Mouse (Mus musculus) subcutaneous adipose tissue, adult 2 months (tissue): ENCODE data around the gene Mrgprb1. TPM values are rescaled to one million over a fixed set of nuclear protein-coding genes. Genes with fewer than 3 reads are reported as not detected.

ENCODE experiments used
- polyA plus RNA-seq: library from polyadenylated mRNA; depleted of rRNA; stranded (reverse); fragments of >200 nt; gene quantifications from 2 replicates; pipeline ENCODE4 v1.2.3, GENCODE M21; 2012; ENCODE audit warnings: low replicate concordance; rRNA removed

The Mrgprb1 gene
- 0.04 and 0.41 TPM in 2 replicates for polyA plus RNA-seq

GRCm38 (mm10) chr7:48456242-48456641 lies at the start of gene Mrgprb1:
Gene Mrgprb1, minus strand, starts transcription at chr7:48456342.

GRCm38 (mm10) chr7:48499221-48499620 lies 43.1 kb upstream of the Mrgprb1 start, which contains the start of gene Mrgprx2:
Gene Mrgprx2, minus strand, starts transcription at chr7:48499321.

Other genes starting within 250 kb of the Mrgprb1 start
- gene Mrgprb8, start 67.8 kb downstream of the Mrgprb1 start, polyA plus RNA-seq = not detected in 2 replicates
- 0.01 and 0.08 TPM in 2 replicates for gene Mrgprx2, start 43.0 kb upstream of the Mrgprb1 start, polyA plus RNA-seq
- 0.09 and 0.31 TPM in 2 replicates for gene Mrgprb2, start 101.7 kb upstream of the Mrgprb1 start, polyA plus RNA-seq
- gene Mrgprb3, start 187.5 kb upstream of the Mrgprb1 start, polyA plus RNA-seq = not detected in 2 replicates